Mouse (Mus musculus): ENCODE results near the gene Scap. TPM values are rescaled to one million over a fixed set of nuclear protein-coding genes. Genes with fewer than 3 reads are reported as not detected.
"Not testable (repeated sequence)": the region's sequence is repeated elsewhere in the genome, so short reads cannot be mapped to it uniquely, and the experiment has no call there.

The Scap gene
- total and polyA plus RNA-seq, 2 experiments from 2014 or later = 49.5 to 111 TPM

GRCm38 (mm10) chr9:110330341-110330740 is 2.7 kb upstream of the Scap start:
- ATAC-seq (no peak), DNase-seq (no peak)
- WGBS = 59% methylated on average over 6 of the region's 6 CpGs
- no peaks in the 10 kb centered on the region for H3K9me3 ChIP-seq (ENCODE audit: low read length)
- TF ChIP-seq CTCF (IDR thresholded peaks at IDR 0.05; ENCODE audit: low read depth) = no peak
- H3K36me3 ChIP-seq (ENCODE audit: insufficient read depth) = no peaks in the 10 kb centered on the region
- H3K4me2 ChIP-seq (ENCODE audit: low read depth) = no peak overlapping the region
- no peak overlapping the region for H3K27ac ChIP-seq (ENCODE audit: low read depth, low read length)
- H3K27me3 ChIP-seq (ENCODE audit: insufficient read depth, low read length) = no peaks in the 10 kb centered on the region
- H3K4me1 ChIP-seq (ENCODE audit: insufficient read depth) = peaks cover 5% of the 10 kb centered on the region; the same call in 1 of the 2 replicates
- no peak overlapping the region for H3K4me3 ChIP-seq (ENCODE audit: low read depth, low read length)
- no peak overlapping the region for H3K9ac ChIP-seq

GRCm38 (mm10) chr9:110330913-110331312 is 2.2 kb upstream of the Scap start:
- DNase-seq; H3K27ac ChIP-seq (ENCODE audit: low read depth, low read length); H3K4me1 ChIP-seq (ENCODE audit: insufficient read depth); H3K36me3 ChIP-seq (ENCODE audit: insufficient read depth); H3K4me3 ChIP-seq (ENCODE audit: low read depth, low read length); H3K9me3 ChIP-seq (ENCODE audit: low read length); H3K4me2 ChIP-seq (ENCODE audit: low read depth); H3K9ac ChIP-seq; ATAC-seq; H3K27me3 ChIP-seq (ENCODE audit: insufficient read depth, low read length): not testable (repeated sequence)
- 94% methylated on average over 5 of the region's 5 CpGs for WGBS

- WGBS = 9% methylated on average over 12 of the region's 12 CpGs
- peak overlapping the region; percentile 79 for H3K4me2 ChIP-seq (ENCODE audit: low read depth)
- H3K36me3 ChIP-seq (ENCODE audit: insufficient read depth) = no peaks in the 10 kb centered on the region
- TF ChIP-seq CTCF (IDR thresholded peaks at IDR 0.05; ENCODE audit: low read depth) = no peak
- H3K9ac ChIP-seq = peak overlapping the region; percentile 69
- DNase-seq (no peak), ATAC-seq (0 out of 2 replicates have a peak, but pooled peaks have one; percentile 1)
- no peaks in the 10 kb centered on the region for H3K9me3 ChIP-seq (ENCODE audit: low read length)
- H3K4me3 ChIP-seq (ENCODE audit: low read depth, low read length) = peak overlapping the region; percentile 85
- no peaks in the 10 kb centered on the region for H3K27me3 ChIP-seq (ENCODE audit: insufficient read depth, low read length)
- peaks cover 5% of the 10 kb centered on the region; the same call in 1 of the 2 replicates for H3K4me1 ChIP-seq (ENCODE audit: insufficient read depth)
- H3K27ac ChIP-seq (ENCODE audit: low read depth, low read length) = no peak overlapping the region
Observed at GRCm38 (mm10) chr9:110333896-110334259, 790 bp downstream of the Scap start.

- no peak for TF ChIP-seq CTCF (IDR thresholded peaks at IDR 0.05; ENCODE audit: low read depth)
- H3K27me3 ChIP-seq (ENCODE audit: insufficient read depth, low read length) = no peaks in the 10 kb centered on the region
- no peak overlapping the region for H3K27ac ChIP-seq (ENCODE audit: low read depth, low read length)
- no peak overlapping the region for H3K4me2 ChIP-seq (ENCODE audit: low read depth)
- no peaks in the 10 kb centered on the region for H3K36me3 ChIP-seq (ENCODE audit: insufficient read depth)
- ATAC-seq = no peak
- H3K9me3 ChIP-seq (ENCODE audit: low read length) = no peaks in the 10 kb centered on the region
- H3K4me3 ChIP-seq (ENCODE audit: low read depth, low read length) = no peak overlapping the region
- WGBS = 78% methylated on average over 8 of the region's 8 CpGs
- DNase-seq = no peak
- peaks cover 5% of the 10 kb centered on the region; the same call in 1 of the 2 replicates for H3K4me1 ChIP-seq (ENCODE audit: insufficient read depth)
- H3K9ac ChIP-seq = no peak overlapping the region
Observed at GRCm38 (mm10) chr9:110334849-110335248, 1.8 kb downstream of the Scap start.

GRCm38 (mm10) chr9:110340037-110340750 is 7.1 kb downstream of the Scap start:
- H3K9ac ChIP-seq = no peak overlapping the region
- H3K9me3 ChIP-seq (ENCODE audit: low read length) = no peaks in the 10 kb centered on the region
- ATAC-seq = no peak
- DNase-seq = no peak
- no peak overlapping the region for H3K4me3 ChIP-seq (ENCODE audit: low read depth, low read length)
- no peak for TF ChIP-seq CTCF (IDR thresholded peaks at IDR 0.05; ENCODE audit: low read depth)
- WGBS = 91% methylated on average over 5 of the region's 5 CpGs
- no peaks in the 10 kb centered on the region for H3K27me3 ChIP-seq (ENCODE audit: insufficient read depth, low read length)
- H3K27ac ChIP-seq (ENCODE audit: low read depth, low read length) = no peak overlapping the region
- H3K36me3 ChIP-seq (ENCODE audit: insufficient read depth) = no peaks in the 10 kb centered on the region
- no peak overlapping the region for H3K4me2 ChIP-seq (ENCODE audit: low read depth)
- no peaks in the 10 kb centered on the region for H3K4me1 ChIP-seq (ENCODE audit: insufficient read depth)

GRCm38 (mm10) chr9:110342008-110342407 is 8.9 kb downstream of the Scap start:
- no peaks in the 10 kb centered on the region for H3K27me3 ChIP-seq (ENCODE audit: insufficient read depth, low read length)
- WGBS = 92% methylated on average over 8 of the region's 8 CpGs
- DNase-seq (no peak), ATAC-seq (no peak)
- no peak overlapping the region for H3K27ac ChIP-seq (ENCODE audit: low read depth, low read length)
- no peaks in the 10 kb centered on the region for H3K36me3 ChIP-seq (ENCODE audit: insufficient read depth)
- H3K9me3 ChIP-seq (ENCODE audit: low read length) = no peaks in the 10 kb centered on the region
- TF ChIP-seq CTCF (IDR thresholded peaks at IDR 0.05; ENCODE audit: low read depth) = no peak
- H3K9ac ChIP-seq = no peak overlapping the region
- H3K4me3 ChIP-seq (ENCODE audit: low read depth, low read length) = no peak overlapping the region
- H3K4me1 ChIP-seq (ENCODE audit: insufficient read depth) = no peaks in the 10 kb centered on the region
- H3K4me2 ChIP-seq (ENCODE audit: low read depth) = no peak overlapping the region

GRCm38 (mm10) chr9:110343805-110344204 is 10.7 kb downstream of the Scap start:
- no peaks in the 10 kb centered on the region for H3K4me1 ChIP-seq (ENCODE audit: insufficient read depth)
- H3K9me3 ChIP-seq (ENCODE audit: low read length) = no peaks in the 10 kb centered on the region
- H3K27ac ChIP-seq (ENCODE audit: low read depth, low read length) = no peak overlapping the region
- H3K4me2 ChIP-seq (ENCODE audit: low read depth) = no peak overlapping the region
- no peak overlapping the region for H3K9ac ChIP-seq
- DNase-seq = no peak
- 72% methylated on average over 6 of the region's 6 CpGs for WGBS
- no peaks in the 10 kb centered on the region for H3K27me3 ChIP-seq (ENCODE audit: insufficient read depth, low read length)
- no peaks in the 10 kb centered on the region for H3K36me3 ChIP-seq (ENCODE audit: insufficient read depth)
- no peak overlapping the region for H3K4me3 ChIP-seq (ENCODE audit: low read depth, low read length)
- no peak for TF ChIP-seq CTCF (IDR thresholded peaks at IDR 0.05; ENCODE audit: low read depth)
- ATAC-seq = no peak
